Mouse (Mus musculus) bone marrow, adult 2 months (tissue): ENCODE measurements around the gene Insl3.

Experiments used
- CTCF ChIP-seq: fragments of 200-500 bp; IDR thresholded peaks from 2 replicates; pipeline ENCODE4 v1.5.1; 2011; ENCODE audit warnings: low read length, control low read depth; ENCODE audit not compliant: control insufficient read depth, insufficient read depth
- POLR2A ChIP-seq: fragments of 200-500 bp; IDR thresholded peaks from 2 replicates; pipeline ENCODE4 v1.6.1; 2011; ENCODE audit warnings: low read depth, mild to moderate bottlenecking, control low read depth, low read length, borderline replicate concordance; ENCODE audit not compliant: control insufficient read depth

DNA sequence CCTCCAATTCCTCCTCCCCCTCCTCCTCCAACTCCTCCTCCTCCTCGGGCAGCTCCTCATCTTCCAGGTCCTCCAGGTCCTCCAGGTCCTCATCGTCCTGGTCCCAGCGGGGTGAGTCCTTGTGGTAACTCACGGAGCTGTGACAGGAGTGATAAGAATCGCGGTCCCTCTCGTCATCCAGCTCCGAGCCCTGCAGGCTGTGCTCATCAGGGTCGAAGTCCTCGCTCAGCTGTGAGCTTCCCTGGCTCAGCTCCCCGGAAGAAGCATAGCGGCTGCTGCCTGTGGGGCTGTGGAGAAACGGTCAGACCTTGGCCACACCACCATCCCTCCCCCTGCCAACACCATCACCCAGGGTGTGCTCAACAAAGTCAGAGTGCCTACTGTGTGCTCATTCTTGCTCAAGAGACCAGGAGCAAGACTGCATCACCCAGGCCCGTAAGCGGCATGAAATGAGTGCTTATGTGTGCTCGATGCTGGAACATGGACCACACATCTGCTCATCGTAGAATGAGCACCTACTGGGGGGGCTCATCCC lies 30.4 kb upstream of the Insl3 start:
- TF ChIP-seq POLR2A, result no peak
- TF ChIP-seq CTCF, result no peak
